Mouse (Mus musculus): ENCODE results near the gene Kank2.

GRCm38 (mm10) chr9:21736580-21736979 is 62.0 kb downstream of the Kank2 start:
- TF ChIP-seq CTCF (IDR thresholded peaks at IDR 0.05; ENCODE audit: low read depth), result no peak
- no peak for TF ChIP-seq EP300 (IDR thresholded peaks at IDR 0.05; ENCODE audit: low read depth)
